Mouse (Mus musculus): ENCODE data around the gene Ptdss2.

Ptdss2 gene

DNA sequence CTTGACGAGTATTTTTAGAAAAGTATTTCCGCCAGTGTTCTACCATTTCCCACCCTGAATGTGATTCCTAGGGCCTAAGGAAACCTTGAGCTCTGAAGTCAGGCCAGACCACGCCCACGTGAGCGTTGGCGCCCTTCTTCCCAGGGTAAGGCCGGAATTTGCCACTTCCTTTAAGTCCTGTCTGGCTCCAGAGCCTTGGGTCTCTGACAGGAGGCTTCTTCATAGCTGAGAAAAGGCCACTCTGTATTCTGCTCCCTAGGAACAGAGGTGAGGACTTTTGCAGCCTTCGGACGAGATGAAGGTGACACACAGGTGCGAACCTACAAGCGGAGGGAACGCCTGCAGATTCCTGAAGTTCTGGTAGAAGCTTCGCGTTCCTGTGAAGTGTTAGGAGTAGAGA is at the start of gene Ptdss2:
Gene Ptdss2 (plus strand): TSS at position 138 of the 400 bp plus-strand sequence.
- no peak for DNase-seq

DNA sequence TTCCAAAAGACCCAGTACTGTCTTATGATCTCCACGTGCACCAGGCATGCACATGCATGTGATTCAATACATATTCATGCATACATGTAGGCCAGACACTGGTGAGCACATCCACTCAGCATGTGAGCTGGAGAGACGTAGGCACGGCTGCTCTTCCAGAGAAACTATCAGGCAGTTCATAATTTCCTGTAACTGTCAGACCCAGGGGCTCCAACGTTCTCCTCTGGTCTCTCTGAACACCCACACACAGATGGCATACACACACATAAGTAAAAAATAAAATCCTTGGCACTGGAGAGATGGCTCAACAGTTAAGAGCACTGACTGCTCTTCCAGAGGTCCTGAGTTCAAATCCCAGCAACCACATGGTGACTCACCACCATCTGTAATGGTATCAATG is 48.4 kb upstream of the Ptdss2 start:
- DNase-seq: no peak

DNA sequence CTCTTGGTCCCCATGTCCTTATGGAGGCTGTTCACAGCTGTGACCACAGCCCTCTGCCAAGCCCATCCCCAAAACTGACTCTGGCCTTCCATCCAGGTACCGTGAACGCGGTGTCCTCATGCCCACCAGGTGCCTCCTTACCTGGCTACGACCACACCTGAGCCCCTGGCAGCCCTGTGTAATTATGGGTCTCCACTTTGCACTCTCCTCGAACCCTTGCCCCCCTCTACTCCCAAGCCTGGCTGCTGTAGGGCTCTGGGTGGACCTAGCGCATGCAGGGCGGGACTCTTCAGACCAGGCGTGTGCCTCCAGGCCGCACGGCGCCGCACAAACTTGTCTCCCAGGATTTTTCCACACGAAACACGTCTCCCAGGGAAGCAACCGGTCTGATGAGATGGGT is 44.3 kb upstream of the Ptdss2 start, which contains the start of gene Pkp3:
Gene Pkp3 (plus strand): TSS at position 378 of the 400 bp plus-strand sequence.
- DNase-seq: no peak

DNA sequence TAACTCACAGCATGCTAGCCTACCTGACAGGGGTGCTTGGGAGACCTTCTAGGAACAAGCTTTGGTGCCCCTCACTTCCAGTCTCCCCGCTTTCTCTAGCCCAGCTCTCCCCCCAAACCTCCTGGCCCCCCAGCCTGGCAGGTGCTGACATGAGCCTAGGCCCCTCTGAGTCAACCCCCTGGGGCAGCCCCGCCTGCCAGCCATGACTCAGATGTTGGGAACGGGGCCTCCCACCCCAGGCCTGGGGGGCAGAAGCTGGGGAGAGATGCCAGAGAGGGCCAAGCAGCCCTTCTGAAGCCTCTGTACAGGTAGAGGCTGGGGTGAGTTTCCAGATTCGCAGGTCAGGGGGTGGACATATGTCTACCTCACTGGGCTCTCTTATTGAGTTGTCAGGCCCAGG is 43.3 kb upstream of the Ptdss2 start:
- DNase-seq: no peak

DNA sequence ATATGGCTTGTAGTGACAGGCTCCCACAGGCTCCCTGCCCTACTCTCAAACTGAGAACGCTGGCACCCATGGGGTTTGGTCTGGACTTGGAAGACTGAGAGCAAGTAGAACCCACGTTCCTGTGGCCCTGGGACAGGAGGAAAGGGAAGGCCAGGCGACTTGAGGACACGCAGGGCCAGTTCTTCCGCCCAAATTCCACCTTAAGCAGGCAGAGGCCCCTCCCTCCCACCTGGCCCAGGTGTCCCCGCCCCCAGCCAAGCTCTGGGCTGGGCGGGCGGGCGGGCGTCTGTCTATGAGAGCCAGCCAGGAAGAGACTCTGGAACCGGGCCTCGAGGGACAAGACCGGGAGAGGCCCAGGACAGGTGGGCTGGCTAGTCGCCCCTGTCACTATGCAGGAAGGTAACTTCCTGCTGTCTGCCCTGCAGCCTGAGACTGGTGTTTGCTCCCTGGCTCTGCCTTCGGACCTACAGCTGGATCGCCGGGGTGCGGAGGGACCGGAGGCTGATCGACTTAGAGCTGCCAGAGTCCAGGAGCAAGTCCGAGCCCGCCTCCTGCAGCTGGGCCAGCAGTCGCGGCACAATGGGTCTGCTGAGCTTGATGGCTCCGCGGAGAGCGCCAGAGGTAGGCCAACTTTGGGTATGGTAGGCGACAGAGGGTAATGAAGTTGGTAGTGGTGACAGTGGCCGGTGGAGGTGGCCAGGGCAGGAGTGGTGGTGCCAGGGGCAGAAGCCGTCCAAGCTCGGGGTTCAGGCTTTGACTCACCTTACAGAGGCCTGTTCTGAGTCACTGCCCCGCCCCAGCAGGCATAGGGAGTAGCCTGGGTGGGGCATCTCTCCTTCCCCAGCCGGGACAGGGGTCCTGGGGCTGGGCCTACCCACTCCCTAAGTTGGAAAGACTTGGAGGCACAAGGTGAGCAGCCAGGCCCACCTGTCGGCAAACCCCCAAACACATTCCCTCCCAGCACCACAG is 42.4 kb upstream of the Ptdss2 start:
- DNase-seq: no peak

DNA sequence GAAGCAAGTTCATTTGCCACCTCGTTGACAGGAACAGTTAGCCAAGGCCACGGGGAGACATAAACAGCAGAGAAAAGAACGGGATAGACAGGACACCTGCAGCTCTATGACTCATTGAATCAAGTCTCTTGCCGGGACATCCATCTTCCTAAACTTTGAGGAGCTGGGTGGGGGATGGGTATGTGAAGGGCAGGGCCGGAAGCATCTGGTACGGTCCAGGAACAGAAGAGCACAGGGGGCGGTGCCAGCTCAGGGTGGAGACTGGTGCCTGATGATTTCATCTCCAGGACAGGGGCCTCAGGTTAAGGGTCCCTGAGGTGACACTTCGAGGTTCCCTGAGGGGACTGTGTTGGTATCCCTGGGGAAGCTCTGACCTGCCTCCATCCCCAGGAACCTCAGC is 34.3 kb upstream of the Ptdss2 start:
- DNase-seq: no peak

DNA sequence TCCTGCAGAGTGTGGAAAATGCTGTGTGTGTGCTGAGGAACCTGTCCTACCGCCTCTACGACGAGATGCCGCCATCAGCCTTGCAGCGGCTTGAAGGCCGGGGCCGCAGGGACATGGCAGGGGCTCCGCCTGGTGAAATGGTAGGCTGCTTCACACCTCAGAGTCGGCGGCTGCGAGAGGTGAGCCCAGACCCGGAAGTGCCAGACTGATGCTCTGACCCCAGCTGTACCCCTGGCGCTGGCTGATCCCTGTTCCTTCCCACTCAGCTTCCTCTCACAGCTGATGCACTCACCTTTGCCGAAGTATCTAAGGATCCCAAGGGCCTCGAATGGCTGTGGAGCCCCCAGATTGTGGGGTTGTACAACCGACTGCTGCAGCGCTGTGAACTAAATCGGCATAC is 33.7 kb upstream of the Ptdss2 start:
- DNase-seq: no peak

DNA sequence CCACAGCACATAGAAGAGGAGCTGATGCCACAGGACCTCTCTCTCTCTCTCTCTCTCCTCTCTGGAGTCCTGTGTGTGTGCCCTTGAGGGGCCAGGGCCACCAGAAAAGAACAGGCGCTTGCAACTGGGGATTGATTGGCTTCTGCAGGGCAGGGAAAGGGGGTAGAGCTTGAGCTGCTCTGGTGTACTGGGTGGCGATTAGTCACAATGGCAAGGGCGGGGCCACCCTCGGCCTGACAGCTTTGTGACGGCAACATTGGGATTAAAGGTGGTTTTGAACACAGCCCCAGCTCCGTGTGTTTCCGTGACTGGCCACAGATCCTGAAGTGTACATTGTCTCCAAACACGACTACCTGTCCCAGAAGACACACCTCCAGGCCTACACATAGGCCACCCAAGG is 32.0 kb upstream of the Ptdss2 start:
- no peak for DNase-seq

DNA sequence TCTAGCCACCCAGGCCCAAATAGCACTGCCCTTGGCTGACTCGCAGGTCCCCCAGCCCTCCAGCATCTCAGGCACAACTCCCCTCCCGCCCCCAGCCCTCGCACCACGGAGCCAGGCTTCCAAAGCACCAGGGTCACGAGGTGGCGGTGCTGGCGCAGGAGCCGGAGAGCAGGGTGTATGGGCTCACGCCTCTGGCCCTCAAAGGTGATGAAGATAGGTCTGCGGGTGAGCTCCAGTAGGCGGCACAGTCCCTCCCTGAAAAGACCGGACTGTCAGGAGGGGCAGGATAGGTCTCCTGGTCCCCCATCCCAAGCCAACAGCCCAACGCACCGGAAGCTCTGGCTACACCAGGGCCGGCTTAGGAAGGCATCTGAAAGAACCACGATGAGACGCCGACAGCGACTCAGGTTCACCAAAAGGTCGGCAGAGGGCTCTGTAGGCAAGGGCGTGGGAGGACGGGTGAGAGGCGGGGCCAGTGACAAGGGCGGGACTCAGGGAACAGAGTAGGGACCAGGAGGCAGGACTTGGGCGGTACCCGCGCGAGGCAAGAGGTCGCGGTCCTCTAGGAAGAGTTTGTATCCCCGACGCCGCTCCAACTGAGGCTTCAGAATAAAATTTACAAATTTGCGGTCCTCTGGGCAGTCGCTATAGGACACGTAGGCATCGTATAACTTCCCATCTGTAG is 30.0 kb upstream of the Ptdss2 start:
- DNase-seq: peak; percentile 76

DNA sequence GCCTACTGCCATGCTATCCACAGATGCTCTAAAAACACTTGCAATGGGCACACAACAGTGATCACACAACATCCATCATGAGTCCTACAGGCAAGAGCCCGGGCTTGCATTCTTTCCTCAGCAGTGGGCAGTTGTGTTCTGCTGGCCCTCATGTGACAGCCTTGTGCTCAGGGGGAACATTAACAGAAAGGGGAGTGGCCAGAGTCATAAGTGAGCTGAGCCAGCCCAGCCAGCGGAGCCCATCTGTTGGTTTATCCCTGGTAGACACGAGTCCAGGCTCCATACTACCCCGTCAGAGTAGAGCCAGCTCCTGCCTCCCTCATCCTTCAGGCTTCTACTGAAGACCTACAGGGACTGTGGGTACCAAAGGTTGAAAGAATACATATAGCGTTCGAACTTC is 28.2 kb upstream of the Ptdss2 start:
- DNase-seq: no peak

DNA sequence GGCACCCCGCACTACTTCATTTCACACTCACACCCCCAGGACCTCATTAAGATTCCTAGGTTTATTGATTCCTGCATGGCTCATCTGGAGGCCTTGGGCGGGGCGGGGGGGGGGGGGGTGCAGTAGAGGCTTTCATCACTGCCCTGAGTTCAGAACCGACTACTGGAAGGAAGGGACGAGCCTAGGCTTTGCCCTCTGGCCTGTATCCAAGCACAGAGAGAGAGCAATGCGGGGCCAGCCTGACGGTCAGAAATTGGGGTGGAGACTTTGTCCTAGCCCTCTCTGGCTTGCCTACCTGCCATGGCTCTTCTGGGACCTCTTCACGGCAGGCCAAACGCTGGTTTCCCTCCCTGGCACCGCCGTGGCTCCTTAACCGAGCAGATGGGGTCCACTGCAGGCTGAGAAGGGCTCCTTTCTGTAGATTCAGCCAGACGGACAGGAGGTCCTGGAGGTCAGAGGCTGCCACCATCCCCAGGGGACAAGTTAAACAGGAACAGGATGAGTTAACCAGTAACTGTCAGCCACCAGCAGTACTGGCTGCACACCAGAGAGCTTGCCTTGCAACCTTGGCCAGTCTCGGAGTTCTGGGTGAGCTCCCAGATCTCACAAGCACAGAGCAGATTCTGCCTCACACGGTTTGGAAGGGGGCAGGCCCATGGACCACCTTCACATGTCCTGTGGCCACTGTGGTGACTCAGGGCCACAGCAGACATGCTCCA is 27.5 kb upstream of the Ptdss2 start:
- no peak for DNase-seq

DNA sequence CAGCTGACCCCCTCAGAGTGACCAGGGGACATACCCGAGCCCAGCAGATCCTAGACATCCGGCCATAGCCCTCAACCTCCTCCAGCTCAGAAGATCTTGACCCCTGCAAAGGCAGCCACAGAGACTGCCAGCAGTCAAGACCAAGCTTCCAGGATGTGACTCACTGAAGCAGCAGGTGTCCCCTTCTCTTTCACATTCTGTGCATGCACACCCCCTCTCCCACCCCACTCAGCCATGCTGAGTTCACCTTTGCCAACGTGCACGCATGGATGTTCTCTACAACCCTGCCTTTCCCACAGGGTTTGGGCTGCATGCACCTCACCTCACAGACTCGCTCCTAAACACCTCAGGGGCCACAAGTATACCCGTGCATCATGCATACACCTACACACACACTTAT is 26.2 kb upstream of the Ptdss2 start:
- no peak for DNase-seq

DNA sequence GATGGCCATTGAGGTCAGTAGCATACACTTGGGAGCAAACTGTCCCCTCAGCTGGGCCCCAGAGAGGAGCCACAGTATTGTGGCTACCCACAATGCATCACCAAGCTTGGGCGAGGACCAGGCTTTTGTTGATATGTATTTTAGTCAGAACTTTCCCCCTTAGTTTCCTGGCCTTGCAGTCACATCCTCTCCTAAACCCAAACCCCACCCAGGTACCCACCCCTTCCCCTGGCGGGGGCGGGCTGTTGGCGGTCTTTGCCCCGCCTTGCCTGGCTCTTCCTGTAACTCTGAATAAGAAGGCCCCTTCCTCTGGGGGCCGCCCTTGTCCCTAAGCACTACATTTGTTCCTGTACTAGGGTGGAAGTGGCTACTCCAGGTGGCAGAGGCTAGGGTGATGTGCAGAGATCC is 25.5 kb upstream of the Ptdss2 start:
- DNase-seq: no peak

DNA sequence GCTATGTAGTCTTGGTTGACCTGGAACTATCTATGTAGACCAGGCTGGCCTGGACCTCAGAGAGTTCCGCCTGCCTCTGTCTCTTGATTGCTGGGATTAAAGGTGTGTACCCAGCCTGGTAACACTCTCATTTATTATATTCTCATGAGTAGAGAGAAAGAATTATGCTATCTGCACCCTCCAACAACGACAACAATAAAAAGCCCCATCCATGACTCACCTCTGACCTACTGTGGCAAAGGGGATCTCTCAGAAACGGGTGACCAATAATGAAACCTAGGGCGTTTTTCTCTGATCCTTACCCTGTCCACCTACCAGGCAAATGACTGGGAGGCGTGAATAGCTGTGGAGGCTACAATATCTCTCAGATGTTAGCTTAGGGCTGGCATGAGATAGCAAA is 25.0 kb upstream of the Ptdss2 start:
- no peak for DNase-seq

DNA sequence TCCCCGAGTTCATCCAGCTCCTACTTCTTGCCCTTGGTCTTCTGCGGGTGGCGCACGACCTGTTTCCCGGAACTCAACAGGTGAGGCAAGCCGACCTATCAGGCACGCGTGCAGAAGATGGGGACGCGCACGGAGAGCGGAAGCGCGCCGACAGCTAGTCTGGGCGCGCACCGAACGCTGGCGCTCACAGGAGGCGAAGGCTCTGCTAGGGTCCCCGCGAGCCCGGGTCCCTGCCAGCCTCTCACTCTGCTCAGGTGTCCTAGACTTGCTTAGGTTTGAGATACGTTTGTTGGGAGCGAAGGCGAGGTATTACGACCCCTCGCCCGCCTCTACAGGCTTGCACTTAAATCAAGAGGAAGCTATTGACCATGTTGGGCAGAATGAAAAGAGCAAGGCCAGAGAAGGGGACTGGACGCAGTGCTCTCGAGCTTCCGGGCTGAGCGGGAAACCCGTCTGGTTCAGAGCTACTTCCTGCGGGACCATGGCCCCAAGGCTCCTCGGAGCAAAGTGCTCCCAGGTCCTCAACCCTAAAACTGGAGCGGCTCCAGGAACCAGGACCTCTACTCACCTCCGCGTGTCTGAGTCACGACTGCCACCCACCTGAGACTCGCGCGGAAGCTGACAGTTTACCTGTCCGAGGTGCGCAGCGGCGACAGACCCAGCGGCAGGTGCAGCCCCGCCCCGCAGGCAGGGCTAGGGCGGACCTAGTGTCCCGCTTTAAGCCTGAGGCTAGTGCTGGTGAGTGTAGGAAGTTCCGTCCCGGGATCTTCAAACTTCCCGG is 22.1 kb upstream of the Ptdss2 start, which contains the start of gene Sigirr:
Gene Sigirr (minus strand): TSS at position 662 of the 781 bp plus-strand sequence.
- DNase-seq: no peak

DNA sequence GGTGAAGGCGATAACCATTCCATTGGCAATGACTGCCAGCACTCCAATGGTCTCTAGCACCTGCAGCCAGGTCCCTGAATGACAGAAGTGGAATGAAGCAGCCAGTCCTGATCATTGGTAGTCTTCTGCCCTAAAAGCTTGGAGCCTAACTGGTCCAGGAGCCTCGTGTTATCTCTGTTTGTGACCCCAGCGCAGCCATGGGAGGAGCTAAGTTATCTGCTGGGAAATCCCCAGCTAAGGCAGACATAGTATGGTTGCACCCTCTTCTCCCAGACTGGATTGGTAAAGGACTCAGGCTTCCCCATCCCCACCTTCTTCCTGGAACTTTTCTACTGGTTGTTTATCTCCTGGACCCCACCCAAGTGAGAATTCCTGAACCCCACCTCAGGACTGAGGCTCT is 19.0 kb upstream of the Ptdss2 start:
- DNase-seq: no peak

DNA sequence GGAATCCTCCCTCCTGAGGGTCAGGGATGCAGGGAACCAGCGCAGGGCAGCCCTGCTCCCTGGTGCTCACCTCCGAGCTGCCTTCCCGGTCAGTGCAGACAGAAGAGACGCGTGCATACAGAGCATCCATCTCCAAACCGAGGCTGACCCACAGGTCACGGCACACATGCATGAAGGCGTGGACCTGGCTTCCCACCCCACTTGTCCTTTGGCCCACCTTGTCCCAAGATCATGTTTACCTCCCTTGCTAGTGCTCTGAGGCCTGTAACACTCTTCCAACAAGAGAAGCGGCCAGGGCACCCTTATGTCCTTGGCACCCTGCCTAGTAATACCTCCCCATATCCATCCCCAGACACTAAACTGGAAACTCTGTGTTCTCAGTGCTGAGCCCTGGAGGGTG is 6.3 kb upstream of the Ptdss2 start:
- DNase-seq: no peak

DNA sequence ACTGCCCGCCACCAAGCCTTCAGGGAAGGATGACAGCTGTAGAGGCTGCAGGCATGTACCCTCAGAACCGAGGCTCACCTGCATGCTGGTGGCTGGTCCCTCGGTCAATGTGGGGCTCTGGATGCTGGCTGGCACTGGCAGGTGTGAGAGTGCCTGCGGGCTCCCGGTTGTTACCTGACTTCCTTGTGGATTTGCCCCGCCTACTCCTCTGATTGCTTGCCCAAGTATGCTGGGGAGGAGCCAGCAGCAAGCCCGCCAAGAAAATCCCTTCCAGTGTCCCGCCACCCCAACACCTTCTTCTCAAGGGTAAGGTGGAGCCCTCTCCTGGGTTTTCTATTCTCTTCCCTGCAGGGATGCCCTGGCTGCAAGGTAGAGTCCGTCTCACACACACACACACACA is 4.5 kb upstream of the Ptdss2 start, which contains the start of gene Ano9:
Gene Ano9 (minus strand): TSS at position 171 of the 400 bp plus-strand sequence.
- DNase-seq: no peak

DNA sequence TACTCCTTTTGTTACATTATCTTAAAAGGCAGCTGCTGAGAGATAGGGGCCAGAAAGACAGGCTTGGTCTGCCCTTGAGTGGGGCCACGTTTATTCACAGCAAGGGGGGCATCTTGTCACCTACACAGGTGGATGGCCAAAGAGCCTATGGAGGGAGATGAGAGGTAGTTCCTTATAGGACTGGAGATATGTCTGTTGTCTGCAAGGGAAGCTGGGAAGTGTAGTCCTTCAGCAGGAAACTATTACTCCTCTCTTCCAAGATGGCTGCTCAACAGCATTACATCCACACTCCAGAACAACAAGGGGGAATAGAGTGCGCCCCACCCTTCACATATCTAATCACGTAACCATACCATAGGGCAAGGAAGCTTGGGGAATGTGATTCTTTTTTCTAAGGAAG is 2.7 kb upstream of the Ptdss2 start:
- no peak for DNase-seq

DNA sequence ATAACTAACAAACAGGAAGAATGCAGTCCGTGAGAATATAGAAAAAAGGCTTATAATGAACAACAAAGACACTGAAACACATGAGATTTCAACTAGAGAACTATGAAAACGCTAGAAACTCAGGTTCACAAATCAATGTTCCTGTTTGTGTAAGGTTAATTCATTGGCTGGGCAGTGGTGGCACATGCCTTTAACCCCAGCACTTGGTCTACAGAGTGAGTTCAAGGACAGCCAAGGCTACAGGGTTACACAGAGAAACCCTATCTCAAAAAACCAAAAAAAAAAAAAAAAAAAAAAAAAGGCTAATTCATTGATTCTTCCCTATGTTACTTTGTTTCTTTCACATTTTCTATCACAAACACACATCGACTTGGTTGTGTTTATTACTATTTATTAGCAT is 1.6 kb upstream of the Ptdss2 start:
- DNase-seq: no peak

DNA sequence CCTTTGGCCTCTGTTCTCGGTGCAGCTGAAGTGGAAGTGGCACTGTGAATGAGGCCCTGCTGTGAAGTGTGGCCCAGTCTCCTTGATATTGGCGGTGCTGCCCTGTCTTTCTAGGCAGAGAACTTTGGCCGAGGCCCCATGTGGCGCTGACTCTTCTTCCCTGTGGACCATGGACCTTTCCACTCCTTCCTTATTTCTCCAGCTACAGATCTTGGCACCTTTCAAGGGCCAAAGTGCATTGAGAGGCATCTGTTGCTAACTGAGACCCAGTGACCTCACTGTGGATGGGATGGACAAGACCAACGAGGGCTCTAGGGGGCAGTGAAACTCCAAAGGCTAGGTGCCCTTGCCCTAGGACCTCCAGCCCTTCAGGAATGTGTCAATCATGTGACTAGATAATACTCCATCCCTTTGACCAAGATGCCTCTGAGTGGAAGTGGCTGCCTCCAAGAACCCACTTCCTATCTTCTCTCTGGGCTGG is 1.1 kb upstream of the Ptdss2 start:
- DNase-seq: no peak
